Mouse (Mus musculus) embryo, embryonic 11 days (tissue): ENCODE measurements around the gene Colca2.
A peak's percentile ranks its signal among the peaks of the same experiment; 100 is the strongest.

ENCODE experiments used
- DNase-seq: peaks from one replicate; pipeline ENCODE4 v3.0.0-alpha.2; 2015

Gene Colca2

DNA sequence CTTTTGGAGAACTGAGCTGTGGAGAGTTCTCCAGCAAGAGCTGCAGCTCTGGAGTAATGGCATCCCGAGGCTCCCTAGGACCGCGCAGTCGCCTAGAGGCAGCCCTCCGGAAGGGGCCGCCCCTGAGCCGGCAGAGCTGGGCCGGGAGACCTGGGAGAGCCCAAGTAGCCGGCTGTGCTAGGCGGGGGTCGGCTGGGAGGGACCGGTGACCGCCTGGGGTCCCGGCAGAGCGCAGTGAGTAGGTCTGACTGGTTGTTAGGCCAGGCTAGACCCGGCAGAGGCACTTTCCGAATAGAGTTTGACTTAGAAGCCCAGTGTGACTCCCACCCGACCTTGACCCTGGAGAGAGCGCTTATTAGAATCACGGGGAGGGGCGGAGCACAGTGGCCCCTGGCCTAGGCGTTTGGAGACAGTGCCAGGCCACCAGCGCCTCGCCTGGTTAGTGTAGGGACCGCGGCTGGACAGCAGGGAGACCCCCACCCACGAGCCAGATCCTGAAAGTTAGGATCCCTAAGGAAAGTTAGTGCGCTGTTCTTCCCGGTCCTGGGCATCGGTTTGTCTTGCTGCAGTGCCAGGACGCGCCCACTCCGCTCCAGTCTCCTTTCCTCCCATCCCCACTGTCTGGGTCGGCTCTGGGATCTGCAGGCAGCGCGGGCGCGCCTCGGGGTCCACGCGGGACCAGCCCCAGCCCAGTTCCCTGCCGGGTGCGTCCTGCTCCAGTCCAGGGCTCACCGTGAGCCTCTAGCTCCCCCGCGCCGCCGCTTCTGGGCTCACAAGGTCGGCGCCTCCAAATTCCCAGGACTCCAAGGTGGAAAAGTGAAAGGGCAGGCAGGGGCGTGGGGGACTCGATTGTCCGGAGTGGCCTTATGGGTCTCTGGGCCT lies at the start of gene Colca2:
Gene Colca2 (minus strand): TSS at position 70 of the 882 bp plus-strand sequence.
- peak; percentile 91 for DNase-seq

DNA sequence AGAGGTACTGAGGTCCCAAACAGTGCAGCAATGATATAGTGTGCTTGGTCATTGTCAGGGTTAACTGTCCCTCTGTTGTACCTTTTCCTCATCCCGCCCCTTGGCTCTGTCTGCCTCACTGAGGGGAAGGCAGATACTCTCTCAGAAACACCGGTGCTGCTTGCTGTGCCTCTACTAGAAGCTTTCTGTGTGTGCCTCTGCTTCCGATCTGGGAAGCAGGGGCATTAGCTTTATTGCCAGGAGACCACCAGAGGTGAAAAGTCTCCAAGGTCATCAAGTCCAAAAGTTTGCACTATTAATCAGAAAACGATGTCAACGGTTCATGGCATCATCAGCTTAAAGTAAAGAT lies 49.2 kb upstream of the Colca2 start:
- DNase-seq = no peak

DNA sequence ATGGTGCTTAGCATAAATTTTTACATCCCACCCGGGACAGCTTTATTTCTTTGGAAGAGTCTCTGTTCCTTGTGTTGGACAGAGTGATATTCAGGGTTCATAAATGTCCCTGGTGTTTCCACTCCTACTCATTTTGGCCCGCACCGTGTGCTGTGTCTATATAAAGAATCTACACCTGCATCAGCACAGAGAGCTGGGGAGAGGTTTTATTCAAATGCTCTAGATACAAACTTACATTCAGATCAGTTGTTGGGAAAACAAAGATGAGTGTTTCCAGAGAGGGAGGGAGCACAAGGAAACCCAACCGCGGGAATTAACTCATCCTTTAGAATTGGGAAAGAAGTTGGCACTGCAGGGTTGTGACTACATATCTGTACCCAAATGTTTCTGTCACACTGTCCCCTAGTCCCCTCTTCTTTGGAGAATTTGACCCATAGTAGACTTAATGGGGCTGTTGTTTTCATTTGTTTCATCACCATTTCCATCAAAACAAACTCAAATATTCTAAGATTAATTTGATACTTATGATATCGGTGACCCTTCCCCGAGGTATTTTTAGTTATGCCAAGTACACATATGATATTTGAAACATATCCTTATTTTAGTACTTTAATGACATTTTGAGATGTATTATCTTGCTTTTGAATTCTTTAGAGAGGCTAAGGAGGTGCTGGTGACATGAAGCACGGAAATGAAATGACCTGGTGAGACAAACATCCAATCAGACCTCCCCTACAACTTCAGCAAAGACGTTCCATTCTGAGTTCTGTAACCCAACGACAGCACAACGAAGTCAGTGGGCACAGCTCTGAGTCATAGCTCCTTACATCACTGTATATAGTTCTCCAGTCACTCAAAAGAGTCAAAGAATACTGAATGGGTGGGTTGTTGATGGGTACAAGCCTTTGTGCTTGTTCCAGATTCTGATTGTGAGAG lies 48.5 kb upstream of the Colca2 start:
- no peak for DNase-seq

DNA sequence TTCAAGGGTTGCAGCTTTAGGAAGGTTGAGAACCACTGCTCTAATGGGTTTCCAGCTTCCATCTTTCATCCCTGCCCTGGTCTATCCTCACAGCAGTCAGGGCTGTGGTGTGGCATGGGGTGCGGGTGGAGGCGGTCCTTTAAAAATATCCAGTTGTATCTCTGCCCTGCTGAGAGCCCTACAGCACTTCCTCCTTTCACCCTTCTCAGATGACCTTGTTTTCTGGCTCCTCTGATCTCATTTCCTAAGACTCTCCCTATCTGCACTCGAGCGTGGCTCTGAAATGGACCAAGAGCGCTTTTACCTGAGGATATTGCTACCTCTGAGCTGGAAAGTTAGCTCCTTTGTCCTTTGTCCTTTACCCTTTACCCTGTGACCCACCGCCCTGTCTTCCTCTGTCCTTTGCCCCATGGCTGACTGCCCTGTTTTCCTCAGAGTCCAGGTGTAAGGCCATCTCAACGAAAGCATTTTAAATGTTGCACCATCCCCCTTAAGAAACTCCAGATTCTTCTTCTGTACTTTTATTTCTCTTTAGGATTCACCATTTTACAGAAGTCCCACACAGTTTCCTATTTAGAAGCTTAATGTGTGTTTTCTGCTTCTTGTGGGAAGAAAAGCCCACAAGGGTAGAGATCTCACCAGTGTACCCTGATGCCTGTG lies 46.2 kb upstream of the Colca2 start:
- DNase-seq = no peak

DNA sequence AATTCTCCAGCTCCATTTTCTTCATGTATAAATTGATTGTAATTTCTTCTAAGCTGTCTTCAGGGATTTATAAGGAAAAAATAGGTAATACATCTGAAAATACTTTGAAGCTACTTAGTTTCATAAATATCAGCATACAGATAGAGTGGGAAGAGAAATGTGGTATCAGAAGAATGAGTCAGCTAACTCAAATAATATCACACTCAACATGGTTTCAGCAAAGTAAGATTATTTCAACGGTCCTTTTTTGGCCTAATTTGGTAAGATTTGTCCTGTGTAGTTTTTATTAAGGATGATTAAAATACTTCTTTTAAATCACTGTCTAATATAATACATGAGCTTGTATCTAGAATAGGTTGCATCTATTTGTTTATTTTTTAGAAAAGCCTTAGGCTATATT lies 41.7 kb upstream of the Colca2 start:
- DNase-seq = no peak

DNA sequence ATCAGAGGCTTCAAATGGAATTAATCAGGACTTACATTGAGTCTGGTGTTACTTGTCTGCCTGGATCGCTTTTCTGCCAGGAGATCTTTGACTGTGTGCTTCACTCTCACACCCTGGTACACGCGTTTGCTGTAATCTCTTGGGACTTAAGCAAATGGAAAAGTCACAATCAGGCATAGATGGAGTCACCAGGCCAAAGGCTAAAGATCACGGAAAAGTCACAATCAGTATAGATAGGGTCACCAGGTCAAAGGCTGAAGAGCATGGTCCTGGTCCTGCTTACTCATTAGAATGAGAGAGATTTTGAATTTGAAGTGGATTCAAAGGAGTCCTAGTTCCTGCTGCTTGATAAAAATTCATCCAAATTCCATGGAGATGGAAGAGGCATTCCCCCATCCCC lies 39.9 kb upstream of the Colca2 start:
- DNase-seq = no peak

DNA sequence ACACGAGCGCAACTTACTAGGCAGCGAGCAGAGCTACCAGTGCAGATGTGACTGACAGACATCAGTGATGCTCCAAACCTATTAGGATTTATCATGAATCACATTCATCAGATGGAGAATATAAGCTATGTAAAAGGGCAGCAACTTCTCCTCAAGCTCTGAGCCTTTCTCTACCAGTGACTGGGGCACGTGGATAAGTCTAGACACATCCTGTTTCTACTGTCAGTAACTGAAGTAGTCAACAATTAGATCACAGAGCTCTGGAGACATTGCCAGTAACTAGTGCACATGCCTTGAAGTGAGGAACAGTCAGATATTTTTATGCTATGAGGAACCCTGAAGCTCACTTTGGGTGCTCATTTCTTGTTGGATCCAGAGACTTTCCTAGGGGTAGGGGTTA lies 39.0 kb upstream of the Colca2 start:
- DNase-seq = no peak

DNA sequence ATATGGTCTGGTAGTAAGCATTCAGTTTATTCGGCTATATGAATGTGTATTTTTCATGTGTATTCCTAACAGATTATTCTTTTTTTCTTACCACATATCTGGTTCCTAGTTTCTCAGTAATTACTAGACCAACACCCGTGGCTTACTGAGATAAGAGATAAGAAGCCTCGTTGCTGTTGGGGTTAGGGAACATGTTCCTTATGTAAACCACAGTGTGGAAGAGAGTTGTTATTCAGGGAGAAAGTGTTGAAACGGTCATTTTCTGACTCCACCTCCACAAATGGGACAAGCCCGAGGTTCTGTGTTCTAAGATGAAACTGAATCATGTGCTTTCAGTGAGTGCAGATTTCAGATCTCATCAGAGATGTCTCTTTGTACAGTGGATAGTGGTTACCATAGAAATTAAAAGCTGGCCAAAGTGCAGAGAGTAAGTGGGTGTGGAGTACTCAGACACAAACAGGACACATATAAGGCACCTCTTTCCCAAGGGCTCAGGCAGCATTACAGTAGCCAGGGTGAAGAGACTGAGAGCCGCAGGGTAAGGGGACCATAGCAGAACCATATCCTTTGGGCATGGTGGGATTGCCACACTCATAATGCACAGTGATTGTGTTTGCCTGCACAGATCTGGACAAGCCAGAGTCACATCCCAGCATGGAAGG lies 37.2 kb upstream of the Colca2 start:
- no peak for DNase-seq

DNA sequence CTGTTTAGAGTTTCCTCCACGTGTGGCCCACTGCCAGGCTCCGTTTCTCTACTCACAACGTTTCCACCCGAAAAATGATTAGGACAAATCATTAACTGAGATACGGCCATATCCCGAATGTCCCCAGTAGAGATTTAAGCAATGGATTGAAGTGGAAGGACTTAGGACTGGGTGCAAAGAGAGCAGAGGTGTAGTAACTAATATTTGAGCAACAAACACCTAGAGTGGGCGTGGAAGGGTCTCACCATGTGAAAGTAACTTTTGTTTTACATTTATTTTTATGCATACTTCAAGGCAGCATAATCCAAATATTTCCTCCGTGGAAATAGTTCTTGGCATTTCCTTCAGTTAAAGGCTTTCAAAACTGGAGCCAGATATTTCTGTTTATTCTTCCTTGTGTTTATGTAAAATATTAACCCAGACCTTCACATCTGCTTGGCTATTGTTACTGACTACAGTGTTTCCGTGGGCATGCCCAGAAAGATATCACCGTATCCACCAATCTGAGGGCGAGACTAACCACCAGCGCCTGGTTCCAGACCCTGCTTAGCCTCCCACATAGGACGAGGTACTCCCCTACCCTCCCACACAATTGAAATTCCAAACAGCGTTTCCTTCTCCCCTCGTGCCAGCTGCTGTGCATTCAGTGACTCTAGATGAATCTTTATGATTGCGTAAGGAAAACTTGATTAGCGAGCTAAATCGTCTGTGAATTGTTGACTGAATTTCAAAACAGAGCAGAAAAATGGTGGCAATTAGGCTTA lies 34.4 kb upstream of the Colca2 start:
- no peak for DNase-seq

DNA sequence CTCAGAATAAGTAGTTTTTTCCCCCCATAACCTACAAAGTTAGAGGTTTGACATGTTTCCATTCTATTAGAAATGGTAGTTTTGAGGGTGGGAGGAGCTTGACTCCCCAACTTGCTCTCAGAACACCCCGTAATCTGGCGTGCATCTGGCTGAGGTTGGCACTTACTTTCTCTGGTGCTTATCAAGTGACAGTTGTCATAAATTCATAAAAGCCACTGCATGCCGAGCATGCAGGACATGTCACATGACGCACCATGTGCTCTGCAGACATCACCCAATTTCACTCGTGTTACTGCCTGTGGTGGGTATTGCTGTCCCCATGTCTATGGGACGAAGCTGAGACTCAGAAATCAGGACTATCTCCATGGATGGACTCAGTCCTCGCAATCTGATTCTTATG lies 32.1 kb upstream of the Colca2 start:
- DNase-seq = no peak

DNA sequence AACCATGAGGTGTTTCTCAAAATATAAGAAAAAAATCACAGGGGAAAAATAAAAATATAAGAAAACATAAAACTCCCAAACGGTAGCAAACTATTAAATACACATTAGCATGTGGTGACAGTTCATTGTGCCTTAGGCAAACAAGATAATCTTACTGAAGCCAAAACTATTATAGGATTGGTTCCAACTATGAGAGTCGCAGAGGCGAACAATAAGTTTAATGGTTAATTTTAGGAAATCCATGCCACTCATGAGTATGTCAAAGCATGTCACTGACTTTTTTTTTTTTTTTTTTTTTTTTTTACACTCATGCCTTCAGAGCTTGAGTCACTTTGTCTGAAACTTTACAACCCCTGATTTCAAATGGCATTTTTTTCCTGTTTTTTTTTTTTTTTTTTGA lies 28.0 kb upstream of the Colca2 start:
- DNase-seq = no peak

DNA sequence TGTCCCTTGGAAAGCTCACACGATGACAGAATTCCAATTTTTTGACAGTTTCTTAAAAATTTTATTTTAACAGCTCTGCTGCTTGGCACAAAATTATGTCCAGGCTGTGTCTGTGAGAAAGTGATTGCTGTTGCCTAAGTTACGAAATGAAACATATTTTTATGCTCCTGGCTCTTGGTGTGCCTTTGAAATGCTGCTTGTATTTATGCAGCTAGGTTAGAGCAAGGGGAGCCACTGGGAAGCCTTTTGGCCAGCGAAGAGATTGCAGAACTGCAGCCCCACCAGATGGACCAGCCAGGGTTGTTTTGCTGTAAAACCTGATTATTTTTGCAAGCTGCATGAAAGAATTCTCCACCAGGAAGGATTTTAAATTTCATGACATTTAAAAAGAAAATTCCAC lies 26.8 kb upstream of the Colca2 start:
- DNase-seq = no peak

DNA sequence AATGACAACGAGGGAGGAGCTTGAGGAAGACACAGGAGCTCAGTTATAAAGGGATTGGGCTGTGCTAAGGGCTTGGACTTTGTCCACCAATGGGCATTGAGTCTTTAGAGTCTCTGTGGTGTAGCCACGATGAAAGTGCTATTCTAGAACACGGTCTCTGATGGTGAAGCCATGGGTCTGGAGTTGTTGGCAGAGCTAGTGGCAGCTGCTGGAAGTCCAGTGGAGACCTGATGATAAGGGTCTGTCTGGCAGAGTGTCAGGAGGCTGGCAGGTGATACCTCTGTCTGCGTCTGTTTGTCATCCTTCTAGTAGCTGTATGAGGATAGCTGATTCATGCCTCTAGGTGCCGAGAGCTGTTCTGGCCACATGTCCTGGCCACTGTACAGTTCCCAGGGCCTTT lies 25.6 kb upstream of the Colca2 start:
- no peak for DNase-seq

DNA sequence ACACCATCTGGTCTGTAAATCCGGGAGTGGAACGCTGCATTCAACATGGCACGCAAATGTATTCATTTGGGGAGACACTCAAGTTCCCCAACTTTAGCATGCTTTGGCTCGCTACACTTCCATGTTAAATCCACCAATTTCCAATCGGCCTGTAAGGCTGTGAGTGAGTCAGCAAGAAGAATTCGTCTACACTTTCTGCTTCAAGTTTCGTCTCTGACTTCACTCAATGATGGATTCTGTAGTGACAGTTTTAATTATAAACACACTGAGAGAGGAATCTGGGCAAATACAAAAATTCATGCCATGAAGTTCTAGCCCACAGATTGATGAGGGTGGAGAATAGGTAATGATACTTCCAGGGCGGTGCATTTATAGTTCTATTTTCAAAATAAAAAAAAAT lies 15.2 kb upstream of the Colca2 start:
- no peak for DNase-seq

DNA sequence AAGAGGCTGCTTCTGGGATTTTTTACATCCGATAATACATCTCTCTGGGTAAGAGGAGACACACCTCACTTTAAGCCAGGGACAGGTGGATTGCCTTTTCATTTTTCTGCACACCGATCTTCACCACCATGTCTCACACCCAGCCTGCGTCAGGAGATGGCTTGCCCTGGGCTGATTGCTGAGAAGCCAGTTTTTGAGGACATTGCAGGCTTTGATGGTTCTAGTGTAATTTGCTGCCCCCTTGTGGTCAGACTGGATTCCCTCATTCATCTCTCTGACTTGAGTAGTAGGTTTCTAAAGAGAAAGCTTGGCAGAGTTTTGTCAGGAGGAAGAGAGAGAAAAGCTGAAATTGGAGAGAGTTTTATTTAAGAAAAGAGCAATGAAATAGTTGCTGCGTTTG lies 14.3 kb upstream of the Colca2 start:
- DNase-seq = peak; percentile 88

DNA sequence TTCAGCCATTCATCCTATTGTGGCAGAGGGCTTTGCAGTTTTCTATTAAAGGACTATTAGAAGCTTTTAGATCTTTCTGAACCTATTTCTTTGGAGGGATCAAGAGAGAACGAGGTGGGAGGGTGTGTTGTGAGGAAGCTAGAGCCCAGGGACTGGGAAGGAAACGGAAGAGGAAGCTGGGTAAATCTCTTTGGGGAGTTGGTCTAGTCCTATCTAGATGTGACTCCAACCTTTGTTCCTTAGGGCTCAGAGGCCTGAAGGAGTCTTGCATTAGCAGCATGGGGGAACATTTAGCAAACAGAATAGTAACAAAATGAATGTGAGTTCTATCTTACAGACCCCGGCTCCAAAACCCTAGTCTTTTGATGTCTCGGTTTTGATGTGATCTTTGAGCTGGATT lies 12.6 kb upstream of the Colca2 start:
- no peak for DNase-seq

DNA sequence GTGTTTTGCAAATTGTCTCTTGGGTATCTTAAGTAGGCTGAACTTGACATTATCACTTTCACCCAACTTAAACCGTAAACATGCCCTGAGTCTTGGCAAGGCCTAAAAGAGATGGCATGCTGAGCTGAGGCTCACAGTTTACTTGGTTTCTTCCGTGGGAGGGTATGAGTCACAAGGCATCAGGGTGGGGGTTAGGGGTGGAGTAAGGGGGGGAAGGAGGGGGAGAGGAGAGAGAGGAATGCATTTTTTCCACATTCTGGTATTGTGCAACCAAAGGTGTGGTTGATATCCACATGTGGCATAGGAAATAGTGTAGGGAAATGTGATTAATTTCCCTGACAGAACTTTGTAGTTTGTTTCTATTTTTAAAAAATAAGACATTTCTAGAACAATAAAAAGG lies 7.7 kb upstream of the Colca2 start:
- no peak for DNase-seq

DNA sequence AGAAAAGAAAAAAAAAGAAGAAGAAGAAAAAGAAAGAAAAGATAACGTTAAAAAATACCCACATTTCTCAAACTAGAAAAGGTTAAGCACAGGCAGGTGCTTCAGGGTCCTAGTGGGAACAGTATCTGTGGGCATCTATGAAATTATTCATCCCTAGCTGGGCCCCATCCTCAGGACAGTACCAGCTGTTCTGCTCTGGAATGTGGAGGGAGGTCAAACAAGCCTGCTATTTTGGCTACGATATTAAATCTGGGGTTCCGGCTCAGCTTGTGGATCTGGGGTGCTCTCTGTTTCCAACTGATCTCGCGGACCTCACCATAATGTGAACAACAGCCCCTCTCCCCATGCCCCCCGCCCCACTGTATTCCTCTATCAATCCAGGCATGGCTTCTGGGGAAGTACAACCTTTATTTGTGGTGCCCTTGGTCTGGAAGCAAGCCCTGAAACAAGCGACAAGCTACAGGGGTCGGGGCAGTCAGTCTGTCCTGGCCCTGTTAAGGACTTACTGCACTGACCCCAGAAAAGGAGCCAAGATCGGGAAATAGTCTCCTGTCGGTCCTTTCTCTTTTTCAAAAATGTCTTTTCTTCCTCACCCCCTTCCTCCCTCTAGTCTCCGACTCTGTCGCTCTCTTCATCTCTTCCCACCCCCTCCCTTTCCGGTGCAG lies 403 bp downstream of the Colca2 start:
- DNase-seq = peak; percentile 10

DNA sequence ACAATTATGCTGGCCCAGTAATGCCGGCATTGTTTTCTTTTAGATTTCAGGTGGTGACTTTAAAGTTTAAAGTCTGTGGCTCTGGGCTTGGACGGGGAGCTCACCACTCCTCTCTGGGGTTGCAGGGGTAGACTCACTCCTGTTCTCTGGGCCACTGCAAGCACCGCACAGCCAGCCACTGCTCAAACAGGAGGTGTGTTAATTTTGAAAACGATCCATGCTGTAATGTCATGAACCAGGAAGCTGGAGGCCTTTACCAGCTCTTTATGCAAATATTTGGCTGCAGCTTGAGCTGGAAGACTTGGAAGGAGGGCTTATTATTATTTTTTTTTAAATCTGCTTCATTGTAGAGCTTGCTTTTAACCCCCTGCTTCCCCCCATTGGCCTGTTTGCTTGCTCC lies 3.7 kb downstream of the Colca2 start:
- DNase-seq = no peak

DNA sequence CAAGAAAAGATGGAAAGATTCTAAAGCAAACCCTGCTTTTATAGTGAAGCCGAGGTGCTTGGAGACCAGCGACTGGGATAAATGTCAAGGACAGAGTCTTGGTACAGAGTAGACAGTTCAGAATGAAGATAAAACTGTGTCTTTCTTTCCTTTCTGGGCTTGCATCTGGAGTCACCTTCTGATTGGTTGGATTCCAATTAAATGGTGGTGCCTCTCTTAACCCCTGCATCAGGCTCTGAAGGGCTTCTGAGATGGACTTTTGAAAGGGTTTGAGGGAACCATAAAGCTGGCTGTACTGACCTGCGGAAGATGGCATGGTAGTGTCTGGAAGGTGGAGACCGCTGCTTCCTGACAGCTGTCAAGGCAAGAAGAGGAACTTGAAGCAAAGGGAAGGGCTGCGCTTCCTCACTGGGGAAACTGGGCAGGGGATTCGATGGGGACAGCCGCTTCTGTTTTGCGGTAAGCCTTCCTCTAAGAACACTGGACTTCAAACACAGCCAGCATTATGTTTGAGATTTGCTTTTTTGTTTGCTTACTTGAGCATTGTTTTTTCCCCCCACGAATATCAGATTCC lies 4.7 kb downstream of the Colca2 start:
- DNase-seq = peak; percentile 7

DNA sequence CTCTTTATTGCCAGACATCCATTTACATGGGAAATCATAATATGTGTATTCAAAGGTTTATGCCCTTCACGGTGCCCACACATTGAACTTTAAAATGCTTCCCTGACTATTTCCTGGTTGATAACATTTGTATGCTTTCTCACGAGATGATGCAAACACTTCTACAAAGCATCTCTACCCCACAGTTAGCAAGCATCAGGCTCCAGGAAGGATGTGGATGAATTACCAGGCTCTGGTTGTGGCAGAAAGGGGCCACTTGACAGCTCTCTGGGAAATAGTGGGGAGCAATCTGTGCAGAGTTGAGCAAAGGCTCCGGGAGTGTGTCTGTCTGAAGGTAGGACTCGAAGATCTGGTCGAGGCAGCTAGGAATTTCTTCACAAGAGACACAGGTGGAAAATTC lies 6.3 kb downstream of the Colca2 start:
- DNase-seq = no peak
